Mouse (Mus musculus) erythroblast, embryonic 14.5 days (primary cell): ENCODE results near the gene Timm50.

Experiments used
- GATA1 ChIP-seq: IDR thresholded peaks from 2 replicates; pipeline ENCODE4 v1.6.1; 2012; ENCODE audit warnings: low read length, inconsistent platforms, mixed read lengths
- TAL1 ChIP-seq: IDR thresholded peaks from 3 replicates; pipeline ENCODE4 v1.6.1; 2012; ENCODE audit warnings: low read length, inconsistent platforms, mixed read lengths

- no peak for TF ChIP-seq TAL1
- TF ChIP-seq GATA1: no peak
Measured at GRCm38 (mm10) chr7:28328260-28328659, 16.4 kb upstream of the Timm50 start.
